Mouse (Mus musculus): ENCODE data around the gene Cybc1. TPM values are rescaled to one million over a fixed set of nuclear protein-coding genes. Genes with fewer than 3 reads are reported as not detected.

Cybc1 gene
- polyA plus RNA-seq, 1 experiment from 2014 or later: 36.3 TPM

- Histone ChIP-seq H3K9ac (replicated peaks; ENCODE audit: low read depth, low read length) (no peak overlapping the region), H3K27me3 (ENCODE audit: control insufficient read depth, insufficient read depth, low read length) (no peaks in the 10 kb centered on the region), H3K27ac (ENCODE audit: low read depth, low read length) (no peak overlapping the region), H3K4me2 (ENCODE audit: low read depth, low read length) (no peak overlapping the region), H3K4me3 (ENCODE audit: low read depth, low read length) (no peak overlapping the region), H3K4me1 (ENCODE audit: control insufficient read depth, insufficient read depth, low read length) (no peaks in the 10 kb centered on the region), H3K9me3 (ENCODE audit: control insufficient read depth, low read length) (no peaks in the 10 kb centered on the region), H3K36me3 (ENCODE audit: control insufficient read depth, insufficient read depth, low read length) (0 out of 2 replicates have a peak, but pooled peaks cover 3% of the 10 kb centered on the region)
- ATAC-seq (ENCODE audit: low read depth): no peak
- WGBS: 80% methylated on average over 4 of the region's 4 CpGs
Measured at GRCm38 (mm10) chr11:121199851-121200250, 29.3 kb downstream of the Cybc1 start.

DNA sequence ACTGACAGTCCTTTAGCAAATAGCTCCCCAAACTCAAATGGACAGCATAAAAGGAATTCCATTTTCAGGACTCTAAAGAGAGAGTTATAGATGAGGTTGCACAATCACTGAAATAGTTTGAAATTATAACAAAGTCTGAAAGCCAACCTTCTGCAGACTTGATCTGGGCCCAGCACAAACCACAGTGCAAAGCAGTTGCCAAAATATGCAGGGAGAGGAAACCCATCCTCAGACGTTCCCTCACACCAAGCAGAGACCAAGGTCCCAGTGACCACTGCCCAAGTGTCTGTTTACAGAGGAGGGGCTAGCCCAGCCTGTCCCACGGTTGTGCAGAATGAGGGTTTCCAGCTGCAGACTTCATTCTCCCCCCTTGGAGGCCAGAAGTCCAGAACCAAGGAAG lies 30.5 kb downstream of the Cybc1 start:
- H3K4me1 ChIP-seq (ENCODE audit: control insufficient read depth, insufficient read depth, low read length): no peaks in the 10 kb centered on the region
- H3K4me3 ChIP-seq (ENCODE audit: low read depth, low read length): no peak overlapping the region
- WGBS: 62% methylated on average over 2 of the region's 2 CpGs
- H3K4me2 ChIP-seq (ENCODE audit: low read depth, low read length): no peak overlapping the region
- H3K27ac ChIP-seq (ENCODE audit: low read depth, low read length): no peak overlapping the region
- no peak for ATAC-seq (ENCODE audit: low read depth)
- H3K27me3 ChIP-seq (ENCODE audit: control insufficient read depth, insufficient read depth, low read length): no peaks in the 10 kb centered on the region
- H3K36me3 ChIP-seq (ENCODE audit: control insufficient read depth, insufficient read depth, low read length): peaks cover 9% of the 10 kb centered on the region; the same call in 1 of the 2 replicates
- H3K9ac ChIP-seq (replicated peaks; ENCODE audit: low read depth, low read length): no peak overlapping the region
- H3K9me3 ChIP-seq (ENCODE audit: control insufficient read depth, low read length): no peaks in the 10 kb centered on the region

DNA sequence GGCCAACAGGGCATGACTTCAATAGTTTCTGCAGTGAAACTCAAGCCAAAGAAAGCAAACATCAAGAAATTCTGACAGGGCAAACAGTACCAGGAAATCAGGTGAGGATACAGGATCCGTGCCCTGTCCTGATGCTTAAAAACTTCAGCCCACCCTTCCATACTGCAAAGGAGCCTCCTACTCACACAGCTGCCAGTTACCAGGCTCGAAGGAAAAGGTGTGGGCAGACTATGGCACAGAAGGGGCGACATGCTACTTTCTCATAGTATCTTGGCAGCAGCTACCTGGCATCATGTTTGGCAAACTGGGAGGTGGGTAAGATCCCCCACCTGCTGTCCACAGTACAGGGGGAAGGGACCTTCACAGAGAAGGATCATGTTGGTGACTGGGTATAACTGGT lies 35.7 kb downstream of the Cybc1 start:
- peaks cover 9% of the 10 kb centered on the region; the same call in 1 of the 2 replicates for H3K36me3 ChIP-seq (ENCODE audit: control insufficient read depth, insufficient read depth, low read length)
- H3K4me2 ChIP-seq (ENCODE audit: low read depth, low read length): no peak overlapping the region
- WGBS: 88% methylated on average over 3 of the region's 3 CpGs
- H3K4me3 ChIP-seq (ENCODE audit: low read depth, low read length): no peak overlapping the region
- no peak for ATAC-seq (ENCODE audit: low read depth)
- H3K9me3 ChIP-seq (ENCODE audit: control insufficient read depth, low read length): no peaks in the 10 kb centered on the region
- H3K9ac ChIP-seq (replicated peaks; ENCODE audit: low read depth, low read length): no peak overlapping the region
- no peak overlapping the region for H3K27ac ChIP-seq (ENCODE audit: low read depth, low read length)
- H3K4me1 ChIP-seq (ENCODE audit: control insufficient read depth, insufficient read depth, low read length): no peaks in the 10 kb centered on the region
- H3K27me3 ChIP-seq (ENCODE audit: control insufficient read depth, insufficient read depth, low read length): no peaks in the 10 kb centered on the region

- H3K4me3 ChIP-seq (ENCODE audit: low read depth, low read length): no peak overlapping the region
- no peak for ATAC-seq (ENCODE audit: low read depth)
- no peaks in the 10 kb centered on the region for H3K9me3 ChIP-seq (ENCODE audit: control insufficient read depth, low read length)
- no peaks in the 10 kb centered on the region for H3K27me3 ChIP-seq (ENCODE audit: control insufficient read depth, insufficient read depth, low read length)
- WGBS: 86% methylated on average over 2 of the region's 2 CpGs
- no peak overlapping the region for H3K9ac ChIP-seq (replicated peaks; ENCODE audit: low read depth, low read length)
- H3K4me1 ChIP-seq (ENCODE audit: control insufficient read depth, insufficient read depth, low read length): no peaks in the 10 kb centered on the region
- H3K27ac ChIP-seq (ENCODE audit: low read depth, low read length): no peak overlapping the region
- no peak overlapping the region for H3K4me2 ChIP-seq (ENCODE audit: low read depth, low read length)
- peaks cover 9% of the 10 kb centered on the region; the same call in 1 of the 2 replicates for H3K36me3 ChIP-seq (ENCODE audit: control insufficient read depth, insufficient read depth, low read length)
Measured at GRCm38 (mm10) chr11:121192742-121193141, 36.4 kb downstream of the Cybc1 start.

- H3K36me3 ChIP-seq (ENCODE audit: control insufficient read depth, insufficient read depth, low read length): peaks cover 5% of the 10 kb centered on the region; the same call in 1 of the 2 replicates
- H3K9ac ChIP-seq (replicated peaks; ENCODE audit: low read depth, low read length): no peak overlapping the region
- H3K27ac ChIP-seq (ENCODE audit: low read depth, low read length): no peak overlapping the region
- no peaks in the 10 kb centered on the region for H3K9me3 ChIP-seq (ENCODE audit: control insufficient read depth, low read length)
- WGBS: 88% methylated on average over 3 of the region's 3 CpGs
- H3K4me2 ChIP-seq (ENCODE audit: low read depth, low read length): no peak overlapping the region
- H3K4me3 ChIP-seq (ENCODE audit: low read depth, low read length): no peak overlapping the region
- no peaks in the 10 kb centered on the region for H3K4me1 ChIP-seq (ENCODE audit: control insufficient read depth, insufficient read depth, low read length)
- ATAC-seq (ENCODE audit: low read depth): no peak
- H3K27me3 ChIP-seq (ENCODE audit: control insufficient read depth, insufficient read depth, low read length): no peaks in the 10 kb centered on the region
Measured at GRCm38 (mm10) chr11:121189681-121190080, 39.4 kb downstream of the Cybc1 start.

DNA sequence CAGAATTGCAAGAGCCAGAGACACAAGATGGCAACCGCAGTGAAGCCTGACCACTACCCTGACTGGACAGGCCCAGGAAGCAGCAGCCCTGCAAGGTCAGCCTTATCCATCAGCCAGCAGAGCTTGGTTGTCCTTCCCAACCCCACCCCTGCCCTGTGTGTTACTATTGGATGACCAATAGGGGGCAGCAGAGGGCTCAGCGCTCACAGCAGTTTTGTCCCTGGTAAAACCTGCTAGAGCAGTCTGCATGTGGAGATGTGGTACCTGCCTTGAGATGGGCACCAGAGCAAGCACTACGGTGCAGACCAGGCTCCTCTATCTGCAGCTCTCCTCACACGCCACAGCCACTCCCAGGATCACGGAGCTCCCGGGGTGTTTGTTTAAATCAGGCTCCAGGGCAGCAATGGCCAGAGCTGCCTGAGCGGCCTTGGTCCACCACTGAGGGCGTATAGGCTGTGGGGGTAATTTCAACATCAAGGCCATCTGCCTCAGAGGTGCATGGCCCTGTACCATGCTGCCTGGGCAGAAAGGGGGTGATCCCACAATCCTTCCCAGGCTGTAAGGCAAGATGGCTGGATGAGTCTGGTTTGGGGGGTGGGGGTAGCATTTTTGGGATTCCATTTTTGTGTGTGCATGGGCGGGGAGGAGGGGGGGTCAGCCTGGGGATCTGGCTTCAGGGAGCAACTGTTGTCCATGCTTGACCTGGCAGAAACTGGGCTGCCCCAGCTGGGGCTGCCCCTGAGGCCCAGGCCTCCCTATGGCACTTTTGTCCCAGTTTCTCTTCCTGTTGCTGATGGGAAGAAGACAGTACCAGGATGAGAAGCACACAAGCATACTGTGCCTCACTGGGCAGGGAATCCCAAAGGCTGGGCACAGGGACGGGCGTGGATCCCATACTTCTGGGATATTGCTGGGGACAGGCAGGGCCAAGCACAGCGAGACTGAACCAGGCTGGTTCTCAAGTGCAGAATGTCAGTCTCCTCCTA lies 52.5 kb downstream of the Cybc1 start:
- 59% methylated on average over 12 of the region's 12 CpGs for WGBS
- Histone ChIP-seq H3K27ac (ENCODE audit: low read depth, low read length) (no peak overlapping the region), H3K4me1 (ENCODE audit: control insufficient read depth, insufficient read depth, low read length) (no peaks in the 10 kb centered on the region), H3K27me3 (ENCODE audit: control insufficient read depth, insufficient read depth, low read length) (no peaks in the 10 kb centered on the region), H3K36me3 (ENCODE audit: control insufficient read depth, insufficient read depth, low read length) (0 out of 2 replicates have a peak, but pooled peaks cover 3% of the 10 kb centered on the region), H3K4me3 (ENCODE audit: low read depth, low read length) (no peak overlapping the region), H3K9me3 (ENCODE audit: control insufficient read depth, low read length) (no peaks in the 10 kb centered on the region), H3K9ac (replicated peaks; ENCODE audit: low read depth, low read length) (no peak overlapping the region), H3K4me2 (ENCODE audit: low read depth, low read length) (no peak overlapping the region)
- ATAC-seq (ENCODE audit: low read depth): no peak

GRCm38 (mm10) chr11:121174234-121174633 lies 54.9 kb downstream of the Cybc1 start:
- no peak for ATAC-seq (ENCODE audit: low read depth)
- 41% methylated on average over 3 of the region's 3 CpGs for WGBS
- Histone ChIP-seq H3K9ac (replicated peaks; ENCODE audit: low read depth, low read length) (no peak overlapping the region; the same call in 1 of the 2 replicates), H3K36me3 (ENCODE audit: control insufficient read depth, insufficient read depth, low read length) (no peaks in the 10 kb centered on the region), H3K9me3 (ENCODE audit: control insufficient read depth, low read length) (no peaks in the 10 kb centered on the region), H3K4me2 (ENCODE audit: low read depth, low read length) (no peak overlapping the region), H3K4me3 (ENCODE audit: low read depth, low read length) (no peak overlapping the region), H3K27me3 (ENCODE audit: control insufficient read depth, insufficient read depth, low read length) (no peaks in the 10 kb centered on the region), H3K27ac (ENCODE audit: low read depth, low read length) (no peak overlapping the region), H3K4me1 (ENCODE audit: control insufficient read depth, insufficient read depth, low read length) (no peaks in the 10 kb centered on the region)

- no peak for ATAC-seq (ENCODE audit: low read depth)
- no peak overlapping the region for H3K4me3 ChIP-seq (ENCODE audit: low read depth, low read length)
- H3K9ac ChIP-seq (replicated peaks; ENCODE audit: low read depth, low read length): no peak overlapping the region
- WGBS: 77% methylated on average over 5 of the region's 5 CpGs
- H3K9me3 ChIP-seq (ENCODE audit: control insufficient read depth, low read length): no peaks in the 10 kb centered on the region
- H3K27ac ChIP-seq (ENCODE audit: low read depth, low read length): no peak overlapping the region
- no peaks in the 10 kb centered on the region for H3K27me3 ChIP-seq (ENCODE audit: control insufficient read depth, insufficient read depth, low read length)
- H3K4me1 ChIP-seq (ENCODE audit: control insufficient read depth, insufficient read depth, low read length): no peaks in the 10 kb centered on the region
- no peaks in the 10 kb centered on the region for H3K36me3 ChIP-seq (ENCODE audit: control insufficient read depth, insufficient read depth, low read length)
- H3K4me2 ChIP-seq (ENCODE audit: low read depth, low read length): no peak overlapping the region
Measured at GRCm38 (mm10) chr11:121173203-121173602, 55.9 kb downstream of the Cybc1 start.
